Mouse (Mus musculus) adrenal gland, postnatal 10 days (tissue): ENCODE results near the gene Wdr11. TPM values are rescaled to one million over a fixed set of nuclear protein-coding genes. Genes with fewer than 3 reads are reported as not detected.

Source experiments
- DNase-seq: peaks from one replicate; pipeline ENCODE4 v3.0.0; 2021; ENCODE audit warnings: mixed read lengths
- total RNA-seq, 2 experiments: library from RNA; stranded (reverse); gene quantifications; 2 replicates each; pipeline ENCODE4 v1.2.3; 2021

The Wdr11 gene
- total RNA-seq, 2 experiments from 2014 or later: 37.6 to 45.6 TPM

GRCm38 (mm10) chr7:129682525-129682924, 90.9 kb downstream of the Wdr11 start:
- peak; percentile 28 for DNase-seq

DNA sequence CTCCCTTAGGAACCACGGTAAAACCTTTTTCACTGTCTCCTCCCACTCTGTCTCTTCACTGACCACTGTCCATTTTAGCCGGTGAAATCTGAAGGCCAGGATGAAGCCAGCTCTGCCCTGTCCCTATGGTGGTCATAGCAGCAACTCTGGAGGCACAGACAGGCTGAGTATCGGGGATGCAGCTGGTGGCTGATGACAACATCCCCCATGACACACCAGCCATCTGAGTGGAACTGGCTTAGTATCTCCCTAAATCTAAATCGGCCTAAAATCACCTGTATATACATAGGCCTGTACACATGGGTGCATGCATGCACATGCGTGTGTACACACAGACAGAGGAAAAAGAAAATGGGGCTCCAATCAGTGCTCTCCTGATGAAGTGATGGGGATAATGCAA, 93.7 kb downstream of the Wdr11 start:
- no peak for DNase-seq
